In the genomic region with DNA sequence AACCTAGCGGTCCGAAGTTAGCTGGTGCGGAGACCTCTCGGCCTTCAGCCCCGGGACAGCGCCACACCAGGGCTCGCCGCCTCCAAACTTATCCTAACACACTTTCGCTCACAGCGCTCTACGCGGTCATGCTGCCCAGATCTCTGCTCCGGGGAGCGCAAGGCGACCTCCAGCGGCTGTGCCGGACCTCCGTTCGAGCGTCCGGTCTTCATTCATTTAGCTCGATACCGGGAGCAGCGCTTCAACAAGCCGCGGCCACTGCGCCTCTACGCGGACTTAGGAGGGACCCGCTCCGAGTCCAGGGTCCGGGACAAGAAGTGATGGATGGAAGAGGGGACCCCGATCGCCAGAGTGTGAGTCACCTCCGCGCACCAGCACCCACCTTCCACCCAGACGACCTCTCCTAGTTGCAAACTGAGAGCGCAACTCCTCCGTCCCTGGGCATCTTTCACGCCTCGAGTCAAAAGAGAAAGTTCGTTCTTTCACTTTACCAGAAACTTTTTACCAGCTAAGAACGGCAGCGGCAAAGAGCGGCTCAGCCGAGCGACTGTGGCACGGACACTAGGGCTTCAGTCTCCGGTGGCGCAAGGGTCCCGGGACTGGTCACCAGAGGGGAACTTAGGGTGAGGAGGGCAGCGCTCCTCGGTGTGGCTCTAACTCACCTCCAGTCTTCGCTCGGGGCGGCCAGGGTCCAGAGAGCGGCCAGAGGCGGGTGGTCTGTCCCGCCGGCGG, we compare ENCODE assay signal across 8 mouse cellular contexts. TPM values are rescaled to one million over a fixed set of nuclear protein-coding genes. Genes with fewer than 3 reads are reported as not detected.
DNase-seq lines count a peak whose midpoint lies in the region; TF ChIP-seq lines count a peak whose summit lies in the region.

No protein-coding gene starts in this region.

- peaks cover 46% of the 10 kb centered on the region for H3K4me1 ChIP-seq in E14TG2a.4 (replicated peaks; ENCODE audit: low read depth, low read length)
- H3K4me1 ChIP-seq in bone marrow macrophage, adult 2 months (ENCODE audit: control insufficient read depth, insufficient read depth, low read length), result peaks cover 37% of the 10 kb centered on the region
- peaks cover 87% of the 10 kb centered on the region for H3K4me1 ChIP-seq in forebrain, embryonic 10.5 days

- under 1% methylated on average over 61 of the region's 61 CpGs for WGBS in forebrain, embryonic 10.5 days

- no peak for TF ChIP-seq CTCF in E14TG2a.4 (conservative IDR thresholded peaks at IDR 0.05; ENCODE audit: low read length)
- TF ChIP-seq CTCF in bone marrow macrophage, adult 2 months (IDR thresholded peaks at IDR 0.05; ENCODE audit: low read depth, low read length), result no peak

- no peak for TF ChIP-seq POLR2A in bone marrow macrophage, adult 2 months (IDR thresholded peaks at IDR 0.05; ENCODE audit: borderline replicate concordance, low read depth, low read length)

- H3K36me3 ChIP-seq in E14TG2a.4 (ENCODE audit: insufficient read depth, low read length), result no peaks in the 10 kb centered on the region
- no peaks in the 10 kb centered on the region for H3K36me3 ChIP-seq in forebrain, embryonic 10.5 days (replicated peaks)

- intact Hi-C loops in heart, postnatal 14 days (cut with DNase I), result loop anchor here (5.0 kb wide), 1 partner anchor 90 kb away; no protein-coding TSS in a partner anchor

- H3K27ac ChIP-seq in bone marrow macrophage, adult 2 months (ENCODE audit: insufficient read depth, low read depth, low read length), result peak overlapping the region; percentile 40
- peak overlapping the region; percentile 79 for H3K27ac ChIP-seq in forebrain, embryonic 10.5 days

- H3K9me3 ChIP-seq in E14TG2a.4 (ENCODE audit: low read length), result no peaks in the 10 kb centered on the region
- no peaks in the 10 kb centered on the region for H3K9me3 ChIP-seq in forebrain, embryonic 10.5 days

- H3K4me3 ChIP-seq in E14TG2a.4 (replicated peaks; ENCODE audit: low read length), result peak overlapping the region; percentile 84
- peak overlapping the region; percentile 65 for H3K4me3 ChIP-seq in bone marrow macrophage, adult 2 months (ENCODE audit: insufficient read depth, low read length)
- H3K4me3 ChIP-seq in forebrain, embryonic 10.5 days, result peak overlapping the region; percentile 62

- H3K27me3 ChIP-seq in E14TG2a.4 (ENCODE audit: insufficient read depth, low read length), result peaks cover 100% of the 10 kb centered on the region
- peaks cover 97% of the 10 kb centered on the region for H3K27me3 ChIP-seq in forebrain, embryonic 10.5 days (ENCODE audit: poor library complexity, severe bottlenecking)

- peak; percentile 76 for DNase-seq in forebrain, embryonic 10.5 days (ENCODE audit: extremely low spot score, low spot score)
- peak; percentile 75 to 78 for DNase-seq in heart, postnatal 14 days
- DNase-seq in kidney, postnatal 36 days, result peak; percentile 71 to 78
- DNase-seq in lung, postnatal 4 days, result peak; percentile 81 to 84
- DNase-seq in retina, postnatal 1 day, result peak; percentile 72
- DNase-seq in thymus, adult 18-20 months, result no peak

RNA-seq across cellular contexts. Expression of a gene that starts 18.0 kb away (rescaled TPM):
- polyA plus RNA-seq in bone marrow macrophage, adult 2 months (2012; ENCODE audit: insufficient read depth, insufficient read length, missing spikeins), result not detected in 2 replicates
- not detected in 2 replicates for polyA plus RNA-seq in forebrain, embryonic 10.5 days (2016; fragmentation: Nextera tagmentation; extraction: Ambion mirVana)
- not detected for total RNA-seq in heart, postnatal 14 days (2021)

RNA-seq across cellular contexts. Expression of a gene that starts 35.2 kb away (rescaled TPM):
- 103 and 107 TPM in 2 replicates for polyA plus RNA-seq in bone marrow macrophage, adult 2 months (2012; ENCODE audit: insufficient read depth, insufficient read length, missing spikeins)
- 2.9 and 3.4 TPM in 2 replicates for polyA plus RNA-seq in forebrain, embryonic 10.5 days (2016; fragmentation: Nextera tagmentation; extraction: Ambion mirVana)
- total RNA-seq in heart, postnatal 14 days (2021), result 1 to 10 TPM; 4.5 to 9.5 TPM

Comparison
In these comparisons a context has a peak if more than half of its experiments do, and no peak if none do; other contexts are left out.
1. DNase-seq: peak in forebrain, embryonic 10.5 days (single experiment), heart, postnatal 14 days (2 of 2), kidney, postnatal 36 days (2 of 2), lung, postnatal 4 days (2 of 2) and retina, postnatal 1 day (single experiment); none in thymus, adult 18-20 months (0 of 2).
2. RNA of a gene that starts 35.2 kb away (polyA plus RNA-seq): 103 to 107 TPM in bone marrow macrophage, adult 2 months; 2.9 to 3.4 TPM in forebrain, embryonic 10.5 days; every median in the first group is over 10 times any median in the second.
3. Peak in every context shown above with its lines, with median percentiles within 50 percentile points of each other: H3K4me3 ChIP-seq.